Mouse (Mus musculus): Measurements from ENCODE around the gene Tpst1. TPM values are rescaled to one million over a fixed set of nuclear protein-coding genes. Genes with fewer than 3 reads are reported as not detected.
A peak's percentile ranks its signal among the peaks of the same experiment; 100 is the strongest.

Tpst1 gene
- total RNA-seq, 1 experiment from 2014 or later, result 19.8 TPM

GRCm38 (mm10) chr5:130171423-130171954 is 98.4 kb downstream of the Tpst1 start, which contains the start of gene Rabgef1:
TSS of gene Rabgef1 (plus strand) at chr5:130171798.
- peak; percentile 96 for ATAC-seq (ENCODE audit: extremely low read depth, insufficient number of reproducible peaks, low FRiP score, poor library complexity, severe bottlenecking)

GRCm38 (mm10) chr5:130171956-130172601 is 99.0 kb downstream of the Tpst1 start:
- ATAC-seq (ENCODE audit: extremely low read depth, insufficient number of reproducible peaks, low FRiP score, poor library complexity, severe bottlenecking), result peak; percentile 53

DNA sequence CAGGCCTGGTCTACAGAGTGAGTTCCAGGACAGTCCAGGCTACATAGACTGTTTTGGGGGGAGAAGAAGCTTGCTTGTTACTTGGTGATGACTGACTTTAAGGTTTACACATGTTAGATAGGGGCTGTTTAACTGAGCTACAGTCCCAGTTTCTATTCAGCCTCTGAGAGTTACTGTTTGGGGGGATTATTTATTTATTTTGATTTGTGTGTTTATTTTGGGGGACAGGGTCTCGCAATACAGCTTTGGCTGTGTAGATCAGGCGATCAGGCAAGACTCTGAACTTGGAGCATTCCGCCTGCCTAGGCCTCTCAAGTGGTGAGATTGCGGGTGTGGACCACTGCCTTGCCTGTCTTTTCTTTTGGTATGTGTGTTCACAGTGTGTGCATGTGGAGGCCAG is 99.9 kb downstream of the Tpst1 start:
- no peak for ATAC-seq (ENCODE audit: extremely low read depth, insufficient number of reproducible peaks, low FRiP score, poor library complexity, severe bottlenecking)

GRCm38 (mm10) chr5:130177871-130178270 is 104.7 kb downstream of the Tpst1 start:
- no peak for ATAC-seq (ENCODE audit: extremely low read depth, insufficient number of reproducible peaks, low FRiP score, poor library complexity, severe bottlenecking)

- ATAC-seq (ENCODE audit: extremely low read depth, insufficient number of reproducible peaks, low FRiP score, poor library complexity, severe bottlenecking), result no peak
Observed at GRCm38 (mm10) chr5:130180362-130180761, 107.2 kb downstream of the Tpst1 start.

DNA sequence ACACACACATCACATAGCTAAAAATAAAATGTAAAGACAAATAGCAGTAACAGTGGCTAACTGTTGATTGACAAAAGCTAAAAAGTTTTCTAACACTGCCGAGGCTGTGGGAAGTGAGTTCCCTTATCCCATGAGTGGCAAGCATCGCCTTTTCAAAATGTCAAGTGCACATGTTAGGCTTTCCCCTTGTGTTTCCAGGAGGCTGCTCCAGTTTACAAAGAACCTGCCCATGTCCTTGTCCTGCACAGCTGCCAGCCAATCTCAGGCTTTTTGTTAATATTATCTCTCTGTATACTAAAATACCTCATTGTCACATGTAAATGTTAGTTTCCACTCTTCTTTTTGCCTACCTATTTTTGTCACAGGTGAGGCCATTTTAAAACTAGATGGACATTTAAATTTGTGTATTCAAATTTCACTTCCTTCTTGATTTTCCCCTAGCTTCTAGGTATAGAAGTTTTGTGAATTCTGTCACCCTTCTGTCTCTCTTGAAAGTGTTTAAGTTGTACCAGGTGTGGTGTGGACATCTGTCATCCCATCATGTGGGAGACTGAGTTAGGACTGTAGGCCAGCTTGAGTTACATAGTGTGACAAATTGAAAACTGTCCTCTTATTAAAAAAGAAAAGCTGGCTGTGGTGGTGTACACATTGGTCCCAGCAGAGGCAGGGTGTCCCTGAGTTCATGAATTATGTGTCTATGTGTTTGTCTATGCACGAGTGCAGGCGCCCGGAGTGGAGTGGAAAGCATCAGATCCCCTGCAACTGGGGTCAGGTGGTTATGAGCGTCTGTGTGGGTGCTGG is 108.8 kb downstream of the Tpst1 start:
- peak; percentile 22; the same call in 1 of the 2 replicates for ATAC-seq (ENCODE audit: extremely low read depth, insufficient number of reproducible peaks, low FRiP score, poor library complexity, severe bottlenecking)

GRCm38 (mm10) chr5:130182541-130182821 is 109.4 kb downstream of the Tpst1 start:
- ATAC-seq (ENCODE audit: extremely low read depth, insufficient number of reproducible peaks, low FRiP score, poor library complexity, severe bottlenecking), result no peak

- ATAC-seq (ENCODE audit: extremely low read depth, insufficient number of reproducible peaks, low FRiP score, poor library complexity, severe bottlenecking), result no peak
Observed at GRCm38 (mm10) chr5:130184193-130184856, 111.2 kb downstream of the Tpst1 start.

GRCm38 (mm10) chr5:130185312-130185711 is 112.2 kb downstream of the Tpst1 start:
- ATAC-seq (ENCODE audit: extremely low read depth, insufficient number of reproducible peaks, low FRiP score, poor library complexity, severe bottlenecking), result no peak

Other genes starting within 250 kb of the Tpst1 start
- 6.4 and 8.6 TPM in 2 replicates for gene Sumf2, start 226.3 kb upstream of the Tpst1 start, total RNA-seq (2017)
- 116 and 119 TPM in 2 replicates for gene Chchd2, start 185.9 kb upstream of the Tpst1 start, total RNA-seq (2017)
- 1.4 and 1.7 TPM in 2 replicates for gene Zbed5, start 177.6 kb upstream of the Tpst1 start, total RNA-seq (2017)
- gene Phkg1, start 174.8 kb upstream of the Tpst1 start, total RNA-seq (2017), result 0.93 TPM in 1 of 2 replicates, not detected in the other
- gene Nupr1l, start 164.8 kb upstream of the Tpst1 start, total RNA-seq (2017), result 10.5 and 13.3 TPM in 2 replicates
- 11.9 and 14.3 TPM in 2 replicates for gene Vkorc1l1, start 131.4 kb upstream of the Tpst1 start, total RNA-seq (2017)
- 32.0 and 33.5 TPM in 2 replicates for gene Gusb, start 70.3 kb upstream of the Tpst1 start, total RNA-seq (2017)
- gene Asl, start 44.1 kb upstream of the Tpst1 start, total RNA-seq (2017), result 7.6 and 7.7 TPM in 2 replicates
- 24.9 and 40.4 TPM in 2 replicates for gene Crcp, start 44.0 kb upstream of the Tpst1 start, total RNA-seq (2017)
- 3.0 and 5.3 TPM in 2 replicates for gene Kctd7, start 71.5 kb downstream of the Tpst1 start, total RNA-seq (2017)
- 52.1 and 58.2 TPM in 2 replicates for gene Rabgef1, start 98.5 kb downstream of the Tpst1 start, total RNA-seq (2017)
- gene Tmem248, start 143.8 kb downstream of the Tpst1 start, total RNA-seq (2017), result 32.9 and 34.9 TPM in 2 replicates
- gene Sbds, start 182.2 kb downstream of the Tpst1 start, total RNA-seq (2017), result 114 and 118 TPM in 2 replicates
- gene Tyw1, start 182.3 kb downstream of the Tpst1 start, total RNA-seq (2017), result 21.2 and 23.5 TPM in 2 replicates